In the genomic region with DNA sequence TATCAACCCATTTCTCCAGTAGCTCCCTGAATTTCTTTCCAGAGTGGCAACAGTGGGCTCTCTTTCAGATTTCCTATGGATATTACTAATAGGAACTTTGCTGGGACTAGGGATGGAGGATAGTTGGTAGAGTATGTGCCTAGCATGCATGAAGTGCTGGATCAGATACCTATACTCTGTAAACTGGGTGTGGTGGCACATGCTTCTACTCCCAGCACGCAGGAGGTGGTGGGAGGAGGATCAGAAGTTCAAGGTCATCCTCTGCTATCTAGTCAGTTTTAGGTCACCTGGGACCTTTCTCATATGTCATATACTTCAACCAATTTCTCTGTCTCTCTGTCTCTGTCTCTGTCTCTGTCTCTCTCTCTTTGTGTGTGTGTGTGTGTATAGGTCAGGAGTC, we compare ENCODE assay signal across 27 mouse cellular contexts.
"Had no signal": no experiment of that assay in that cellular context is flagged by ENCODE, and none has a peak within 500 bp of the region (broad histone marks: within the 10 kb centered on the region; RNA-seq: fewer than 3 reads in every experiment).

No protein-coding gene starts in this region.

- H3K4me2 ChIP-seq: heart, embryonic 11.5 days; heart, embryonic 13.5 days; heart, embryonic 15.5 days; hindbrain, embryonic 13.5 days; hindbrain, embryonic 15.5 days; kidney, embryonic 15.5 days; limb, embryonic 13.5 days; limb, embryonic 15.5 days; liver, embryonic 11.5 days had no signal

- H3K27me3 ChIP-seq: heart, embryonic 13.5 days; heart, embryonic 15.5 days; hindbrain, embryonic 13.5 days; hindbrain, embryonic 15.5 days; kidney, embryonic 15.5 days; limb, embryonic 13.5 days; limb, embryonic 15.5 days had no signal

- H3K9ac ChIP-seq: heart, embryonic 13.5 days; heart, embryonic 15.5 days; hindbrain, embryonic 13.5 days; hindbrain, embryonic 15.5 days; kidney, embryonic 15.5 days; limb, embryonic 13.5 days; limb, embryonic 15.5 days had no signal

- DNase-seq: gastrocnemius, adult 2 months; gastrocnemius, postnatal 14 days; gastrocnemius, postnatal 36 days; heart, adult 11 months; heart, adult 2 months; heart, postnatal 14 days; heart, postnatal 36 days; kidney, adult 11 months; kidney, adult 2 months; kidney, adult 9 months; kidney, postnatal 14 days; kidney, postnatal 36 days; layer of hippocampus, adult 9-11 months; layer of hippocampus, postnatal 36 days; left cerebral cortex, postnatal 4 days had no signal

- H3K4me3 ChIP-seq: gastrocnemius, adult 2 months; heart, adult 2 months; heart, embryonic 13.5 days; heart, embryonic 15.5 days; hindbrain, embryonic 13.5 days; hindbrain, embryonic 15.5 days; kidney, embryonic 15.5 days; limb, embryonic 13.5 days; limb, embryonic 15.5 days had no signal

- ATAC-seq: hindbrain, postnatal 0 days; intestine, embryonic 16.5 days had no signal

- H3K27ac ChIP-seq: gastrocnemius, adult 2 months; heart, adult 2 months; heart, embryonic 13.5 days; heart, embryonic 15.5 days; hindbrain, embryonic 13.5 days; hindbrain, embryonic 15.5 days; hindbrain, postnatal 0 days; kidney, embryonic 15.5 days; kidney, postnatal 0 days; limb, embryonic 13.5 days; limb, embryonic 15.5 days had no signal

- H3K9me3 ChIP-seq: heart, embryonic 13.5 days; heart, embryonic 15.5 days; hindbrain, embryonic 13.5 days; hindbrain, embryonic 15.5 days; kidney, embryonic 15.5 days; limb, embryonic 13.5 days; limb, embryonic 15.5 days had no signal

- H3K36me3 ChIP-seq: heart, embryonic 13.5 days; heart, embryonic 15.5 days; hindbrain, embryonic 13.5 days; hindbrain, embryonic 15.5 days; kidney, embryonic 15.5 days; limb, embryonic 13.5 days; limb, embryonic 15.5 days had no signal

- H3K4me1 ChIP-seq: hindbrain, embryonic 13.5 days; hindbrain, embryonic 15.5 days; limb, embryonic 13.5 days; limb, embryonic 15.5 days had no signal
